Mouse (Mus musculus): ENCODE results near the gene Sema7a. TPM values are rescaled to one million over a fixed set of nuclear protein-coding genes. Genes with fewer than 3 reads are reported as not detected.

The Sema7a gene
- polyA plus RNA-seq, 1 experiment, result 1.7 TPM

GRCm38 (mm10) chr9:57945771-57946616, 6.1 kb downstream of the Sema7a start:
- no peak overlapping the region for H3K27ac ChIP-seq (ENCODE audit: insufficient read depth, low read length)
- H3K36me3 ChIP-seq (ENCODE audit: control insufficient read depth, insufficient read depth, low read length, poor library complexity, severe bottlenecking), result no peaks in the 10 kb centered on the region
- H3K4me3 ChIP-seq (ENCODE audit: low read depth, low read length), result no peak overlapping the region
- H3K9me3 ChIP-seq (replicated peaks; ENCODE audit: control insufficient read depth, insufficient read depth, low read length, poor library complexity, severe bottlenecking), result no peaks in the 10 kb centered on the region
- 0 out of 2 replicates have a peak, but pooled peaks cover 3% of the 10 kb centered on the region for H3K27me3 ChIP-seq (ENCODE audit: control insufficient read depth, insufficient read depth, low read length, poor library complexity, severe bottlenecking)
- TF ChIP-seq POLR2A (IDR thresholded peaks at IDR 0.05; ENCODE audit: insufficient read depth, low read length) (no peak), EP300 (IDR thresholded peaks at IDR 0.05; ENCODE audit: insufficient read depth, low read depth, low read length) (no peak), CTCF (IDR thresholded peaks at IDR 0.05; ENCODE audit: low read depth, low read length) (no peak)
- no peaks in the 10 kb centered on the region for H3K4me1 ChIP-seq (ENCODE audit: control insufficient read depth, insufficient read depth, low read length)
- H3K9ac ChIP-seq (ENCODE audit: low read depth, poor library complexity, severe bottlenecking), result no peak overlapping the region

- Histone ChIP-seq H3K9ac (ENCODE audit: low read depth, poor library complexity, severe bottlenecking) (no peak overlapping the region), H3K4me3 (ENCODE audit: low read depth, low read length) (no peak overlapping the region), H3K27ac (ENCODE audit: insufficient read depth, low read length) (no peak overlapping the region), H3K27me3 (ENCODE audit: control insufficient read depth, insufficient read depth, low read length, poor library complexity, severe bottlenecking) (no peaks in the 10 kb centered on the region), H3K36me3 (ENCODE audit: control insufficient read depth, insufficient read depth, low read length, poor library complexity, severe bottlenecking) (no peaks in the 10 kb centered on the region), H3K9me3 (replicated peaks; ENCODE audit: control insufficient read depth, insufficient read depth, low read length, poor library complexity, severe bottlenecking) (no peaks in the 10 kb centered on the region), H3K4me1 (ENCODE audit: control insufficient read depth, insufficient read depth, low read length) (no peaks in the 10 kb centered on the region)
- TF ChIP-seq EP300 (IDR thresholded peaks at IDR 0.05; ENCODE audit: insufficient read depth, low read depth, low read length), result no peak
- TF ChIP-seq POLR2A (IDR thresholded peaks at IDR 0.05; ENCODE audit: insufficient read depth, low read length), result no peak
- no peak for TF ChIP-seq CTCF (IDR thresholded peaks at IDR 0.05; ENCODE audit: low read depth, low read length)
These were observed 7.6 kb downstream of the Sema7a start for GRCm38 (mm10) chr9:57947381-57948030.

- Histone ChIP-seq H3K4me1 (ENCODE audit: control insufficient read depth, insufficient read depth, low read length) (no peaks in the 10 kb centered on the region), H3K27me3 (ENCODE audit: control insufficient read depth, insufficient read depth, low read length, poor library complexity, severe bottlenecking) (no peaks in the 10 kb centered on the region)
These were observed 8.5 kb downstream of the Sema7a start for GRCm38 (mm10) chr9:57948333-57948931.

GRCm38 (mm10) chr9:57949102-57949704, 9.3 kb downstream of the Sema7a start:
- no peak for TF ChIP-seq CTCF (IDR thresholded peaks at IDR 0.05; ENCODE audit: low read depth, low read length)
- no peak for TF ChIP-seq POLR2A (IDR thresholded peaks at IDR 0.05; ENCODE audit: insufficient read depth, low read length)
- no peak for TF ChIP-seq EP300 (IDR thresholded peaks at IDR 0.05; ENCODE audit: insufficient read depth, low read depth, low read length)
- Histone ChIP-seq H3K9ac (ENCODE audit: low read depth, poor library complexity, severe bottlenecking) (no peak overlapping the region), H3K9me3 (replicated peaks; ENCODE audit: control insufficient read depth, insufficient read depth, low read length, poor library complexity, severe bottlenecking) (no peaks in the 10 kb centered on the region), H3K27me3 (ENCODE audit: control insufficient read depth, insufficient read depth, low read length, poor library complexity, severe bottlenecking) (no peaks in the 10 kb centered on the region), H3K4me3 (ENCODE audit: low read depth, low read length) (no peak overlapping the region), H3K36me3 (ENCODE audit: control insufficient read depth, insufficient read depth, low read length, poor library complexity, severe bottlenecking) (no peaks in the 10 kb centered on the region), H3K27ac (ENCODE audit: insufficient read depth, low read length) (no peak overlapping the region), H3K4me1 (ENCODE audit: control insufficient read depth, insufficient read depth, low read length) (no peaks in the 10 kb centered on the region)

More at GRCm38 (mm10) chr9:57948333-57948931, 8.5 kb downstream of the Sema7a start:
- Histone ChIP-seq H3K9me3 (replicated peaks; ENCODE audit: control insufficient read depth, insufficient read depth, low read length, poor library complexity, severe bottlenecking) (no peaks in the 10 kb centered on the region), H3K4me3 (ENCODE audit: low read depth, low read length) (no peak overlapping the region), H3K9ac (ENCODE audit: low read depth, poor library complexity, severe bottlenecking) (no peak overlapping the region), H3K36me3 (ENCODE audit: control insufficient read depth, insufficient read depth, low read length, poor library complexity, severe bottlenecking) (no peaks in the 10 kb centered on the region), H3K27ac (ENCODE audit: insufficient read depth, low read length) (no peak overlapping the region)
- TF ChIP-seq CTCF (IDR thresholded peaks at IDR 0.05; ENCODE audit: low read depth, low read length), result no peak
- TF ChIP-seq EP300 (IDR thresholded peaks at IDR 0.05; ENCODE audit: insufficient read depth, low read depth, low read length), result no peak
- no peak for TF ChIP-seq POLR2A (IDR thresholded peaks at IDR 0.05; ENCODE audit: insufficient read depth, low read length)

GRCm38 (mm10) chr9:57949879-57950278, 10.0 kb downstream of the Sema7a start:
- Histone ChIP-seq H3K4me1 (ENCODE audit: control insufficient read depth, insufficient read depth, low read length) (no peaks in the 10 kb centered on the region), H3K27ac (ENCODE audit: insufficient read depth, low read length) (no peak overlapping the region), H3K9me3 (replicated peaks; ENCODE audit: control insufficient read depth, insufficient read depth, low read length, poor library complexity, severe bottlenecking) (no peaks in the 10 kb centered on the region), H3K9ac (ENCODE audit: low read depth, poor library complexity, severe bottlenecking) (no peak overlapping the region), H3K4me3 (ENCODE audit: low read depth, low read length) (no peak overlapping the region), H3K36me3 (ENCODE audit: control insufficient read depth, insufficient read depth, low read length, poor library complexity, severe bottlenecking) (no peaks in the 10 kb centered on the region), H3K27me3 (ENCODE audit: control insufficient read depth, insufficient read depth, low read length, poor library complexity, severe bottlenecking) (no peaks in the 10 kb centered on the region)
- TF ChIP-seq EP300 (IDR thresholded peaks at IDR 0.05; ENCODE audit: insufficient read depth, low read depth, low read length), result no peak
- no peak for TF ChIP-seq CTCF (IDR thresholded peaks at IDR 0.05; ENCODE audit: low read depth, low read length)
- no peak for TF ChIP-seq POLR2A (IDR thresholded peaks at IDR 0.05; ENCODE audit: insufficient read depth, low read length)
